Mouse (Mus musculus) CD4-positive naive resting alpha-beta T cell, adult 57 days (primary cell): ENCODE measurements around the gene A530016L24Rik. TPM values are rescaled to one million over a fixed set of nuclear protein-coding genes. Genes with fewer than 3 reads are reported as not detected.

Experiments used
- total RNA-seq: library from RNA; stranded (reverse); gene quantifications from one replicate; pipeline ENCODE4 v1.2.4, GENCODE M21; 2023

A530016L24Rik gene
- not detected for total RNA-seq

DNA sequence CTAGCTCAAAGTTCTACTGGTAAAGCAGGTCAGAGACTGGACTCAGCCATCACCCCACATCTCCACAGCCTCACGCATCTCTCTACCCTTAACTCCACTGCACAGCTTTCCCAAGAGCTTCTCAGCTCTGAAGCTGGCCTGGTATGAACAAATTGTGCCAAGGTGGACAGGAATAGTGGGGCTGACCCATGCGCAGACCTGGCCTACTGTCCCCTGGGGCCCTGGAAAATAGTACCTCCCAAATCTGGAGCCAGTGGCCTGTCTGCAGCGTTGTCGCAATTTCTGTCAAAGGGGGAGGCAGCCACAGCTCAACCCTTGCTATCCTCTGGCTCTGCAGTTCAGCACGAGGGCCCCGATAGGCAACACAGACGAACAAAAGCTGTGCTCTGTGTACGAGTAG lies at the start of gene A530016L24Rik:
A530016L24Rik (plus strand) TSS at position 315 of the 400 bp plus-strand sequence.

DNA sequence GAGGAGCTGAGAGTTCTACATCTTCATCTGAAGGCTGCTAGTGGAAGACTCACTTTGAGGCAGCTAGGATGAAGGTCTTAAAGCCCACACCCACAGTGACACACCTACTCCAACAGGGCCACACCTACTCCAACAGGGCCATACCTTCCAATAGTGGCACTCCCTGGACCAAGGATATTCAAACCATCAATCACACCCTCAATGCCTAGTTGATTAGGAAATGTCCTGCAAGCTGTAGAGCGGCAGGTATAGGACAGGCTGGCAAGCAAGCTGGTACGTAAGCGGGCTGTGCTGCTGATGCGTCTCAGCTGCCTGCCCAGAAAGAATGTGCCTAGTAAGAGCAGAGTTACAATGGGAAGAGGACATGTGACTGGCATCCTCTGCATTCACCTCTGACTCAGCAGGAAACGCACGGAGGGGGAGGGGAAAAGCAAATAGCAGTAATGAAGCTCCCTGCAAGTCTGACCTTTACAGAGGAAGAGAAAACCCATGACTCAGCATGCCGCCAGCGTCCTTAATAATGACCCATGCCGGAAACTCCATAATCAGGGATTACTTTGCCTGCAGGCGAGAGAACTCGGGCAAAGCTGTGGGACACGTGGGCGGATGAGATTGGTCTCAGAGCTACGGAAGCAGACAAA lies 27.6 kb downstream of the A530016L24Rik start, which contains the start of gene Tmem179:
Tmem179 (minus strand) TSS at position 51 of the 641 bp plus-strand sequence.

Other genes with a start within 250 kb of the A530016L24Rik start
- gene Tmem179, start 27.3 kb downstream of the A530016L24Rik start, total RNA-seq = not detected
- 66.8 TPM for gene Inf2, start 99.3 kb downstream of the A530016L24Rik start, total RNA-seq
- 2.2 TPM for gene Adssl1, start 130.6 kb downstream of the A530016L24Rik start, total RNA-seq
- gene Siva1, start 155.2 kb downstream of the A530016L24Rik start, total RNA-seq = 20.5 TPM
- gene Akt1, start 185.4 kb downstream of the A530016L24Rik start, total RNA-seq = 95.2 TPM
- gene Zbtb42, start 189.4 kb downstream of the A530016L24Rik start, total RNA-seq = 7.1 TPM
- 14.7 TPM for gene Cep170b, start 231.0 kb downstream of the A530016L24Rik start, total RNA-seq